Mouse (Mus musculus) urinary bladder, postnatal 4 days (tissue): ENCODE results near the gene Vil1.

Experiments
- DNase-seq, 2 experiments: peaks; one replicate each; pipeline ENCODE4 v3.0.0; 2021 to 2022; ENCODE audit warnings: low spot score in 2 of 2

Gene Vil1

GRCm38 (mm10) chr1:74408589-74409504 is at the start of gene Vil1:
Gene Vil1 (plus strand): TSS chr1:74409376.
- DNase-seq, result no peak

- no peak for DNase-seq
These were observed 49.1 kb upstream of the Vil1 start for GRCm38 (mm10) chr1:74359952-74360517.

- peak in 1 of 2 experiments; percentile 53 for DNase-seq
These were observed 47.4 kb upstream of the Vil1 start, which contains the start of gene Catip for GRCm38 (mm10) chr1:74361812-74362211. Gene Catip (plus strand): TSS chr1:74362108.

DNA sequence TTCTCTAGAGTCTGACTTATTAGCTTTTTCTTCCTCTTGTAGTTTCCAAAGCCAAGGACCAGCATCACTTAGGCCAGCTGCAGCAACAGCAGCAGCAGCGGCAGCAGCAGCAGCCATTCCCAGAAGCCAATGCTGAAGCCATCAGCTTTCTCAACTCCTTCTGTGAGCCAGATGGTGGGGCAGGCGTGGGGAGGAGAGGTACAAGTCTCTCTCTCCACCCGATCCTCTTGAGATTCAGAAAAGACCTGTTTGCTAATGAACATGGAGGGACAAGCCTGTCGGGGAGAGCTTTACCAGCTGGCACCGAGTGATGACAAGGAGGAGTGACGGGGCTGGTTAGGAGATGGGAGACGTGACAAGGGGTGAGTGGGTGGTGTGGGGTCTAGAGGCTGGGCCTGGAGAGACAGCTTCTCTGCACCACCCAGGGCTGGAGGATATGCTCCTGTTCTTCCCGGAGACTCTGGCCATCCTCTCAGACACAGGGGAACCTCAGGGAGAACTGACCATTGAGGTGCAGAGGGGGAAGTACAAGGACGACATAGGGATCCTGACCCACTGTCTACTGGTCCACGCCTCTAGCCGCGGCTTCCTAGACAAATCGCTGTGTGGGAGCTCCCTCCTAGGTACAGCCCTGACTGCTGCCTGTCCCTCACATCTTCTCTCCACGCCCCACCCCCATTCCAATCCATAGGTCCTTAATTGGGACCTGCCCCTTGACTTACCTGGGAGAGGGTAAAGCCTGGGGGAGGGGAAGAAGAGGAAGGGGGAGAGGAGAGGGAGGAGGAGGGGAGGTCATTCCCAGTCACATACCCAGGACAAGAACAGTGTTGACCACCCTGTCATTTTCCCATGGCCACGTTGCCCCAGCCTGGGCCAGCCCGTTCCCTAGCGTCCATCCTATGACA is 46.6 kb upstream of the Vil1 start:
- no peak for DNase-seq

DNA sequence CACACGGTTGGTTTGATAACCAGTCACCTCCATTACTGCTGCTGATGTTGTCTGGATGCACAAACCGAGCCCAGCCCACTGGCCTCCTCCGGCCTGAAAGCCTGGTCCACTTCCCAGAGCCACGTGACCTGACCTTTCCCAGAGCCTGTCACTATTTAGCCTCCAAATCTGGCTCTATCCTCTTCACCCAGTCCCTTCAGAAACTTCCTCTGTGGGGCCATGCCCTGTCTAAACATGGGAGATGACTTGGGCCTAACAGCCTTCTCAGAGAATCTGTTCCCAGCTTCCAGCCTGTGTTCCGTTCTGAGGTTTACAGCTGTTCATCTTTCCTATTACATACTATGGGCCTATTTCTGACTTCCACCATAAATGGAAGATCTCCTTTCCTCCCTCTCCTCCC is 45.7 kb upstream of the Vil1 start:
- DNase-seq, result no peak

DNA sequence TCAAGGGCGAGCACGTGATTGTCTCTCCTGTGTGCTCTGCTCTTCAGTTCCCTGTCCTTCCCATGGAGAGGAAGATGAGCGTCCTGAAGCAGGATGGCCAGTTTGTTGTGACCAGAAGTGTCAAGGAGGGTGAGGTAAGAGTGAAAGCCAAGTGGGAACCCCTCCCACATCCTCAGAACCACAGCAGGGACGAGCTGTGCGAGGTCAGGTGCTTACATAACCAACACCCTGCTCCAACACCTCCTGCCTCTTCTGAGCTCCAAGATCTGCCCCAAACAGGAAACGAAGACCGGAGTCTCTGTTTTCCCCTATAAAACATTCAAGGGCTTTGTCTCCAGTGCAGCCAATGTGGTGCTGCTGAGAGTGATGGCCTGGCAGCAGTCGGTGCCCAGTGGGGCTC is 44.9 kb upstream of the Vil1 start:
- no peak for DNase-seq

DNA sequence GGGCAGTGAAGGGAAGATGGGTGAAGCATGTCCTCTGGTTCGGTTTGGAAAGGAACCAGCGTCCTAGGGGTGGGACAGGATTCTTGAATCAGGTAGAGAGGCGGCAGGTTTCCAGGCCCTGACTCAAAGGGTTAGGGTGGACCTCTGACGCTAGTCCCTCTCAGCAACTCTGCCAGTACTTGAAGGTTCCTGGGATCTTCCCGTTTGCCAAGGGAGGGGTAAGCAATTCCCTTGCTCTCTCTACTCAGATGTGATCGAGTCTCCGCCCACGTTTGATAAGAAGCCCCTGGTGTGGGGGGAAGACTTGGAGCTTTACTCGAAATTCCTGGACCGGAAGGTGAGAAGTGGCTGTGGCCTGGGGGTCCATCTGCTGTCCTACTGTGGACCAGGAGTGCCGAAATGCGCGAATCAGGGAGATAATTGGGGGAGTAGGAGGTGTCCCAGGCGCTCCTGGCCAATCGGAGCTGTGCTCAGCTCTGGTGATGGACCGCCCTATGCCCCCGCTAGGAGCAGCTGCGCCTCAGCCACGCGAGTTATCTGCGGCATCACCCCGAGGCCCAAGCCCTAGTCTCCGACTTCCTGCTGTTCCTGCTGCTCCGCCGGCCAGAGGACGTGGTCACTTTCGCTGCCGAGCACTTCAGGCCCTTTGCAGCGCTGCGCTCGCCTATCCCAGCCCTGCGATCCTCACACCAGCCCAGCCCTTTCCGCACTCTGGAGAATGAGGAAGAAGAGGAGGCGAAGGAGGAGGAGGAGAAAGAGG is 41.1 kb upstream of the Vil1 start:
- DNase-seq, result peak; percentile 69 to 73

- no peak for DNase-seq
These were observed 39.1 kb upstream of the Vil1 start for GRCm38 (mm10) chr1:74370040-74370439.

GRCm38 (mm10) chr1:74373372-74373771 is 35.8 kb upstream of the Vil1 start:
- no peak for DNase-seq

DNA sequence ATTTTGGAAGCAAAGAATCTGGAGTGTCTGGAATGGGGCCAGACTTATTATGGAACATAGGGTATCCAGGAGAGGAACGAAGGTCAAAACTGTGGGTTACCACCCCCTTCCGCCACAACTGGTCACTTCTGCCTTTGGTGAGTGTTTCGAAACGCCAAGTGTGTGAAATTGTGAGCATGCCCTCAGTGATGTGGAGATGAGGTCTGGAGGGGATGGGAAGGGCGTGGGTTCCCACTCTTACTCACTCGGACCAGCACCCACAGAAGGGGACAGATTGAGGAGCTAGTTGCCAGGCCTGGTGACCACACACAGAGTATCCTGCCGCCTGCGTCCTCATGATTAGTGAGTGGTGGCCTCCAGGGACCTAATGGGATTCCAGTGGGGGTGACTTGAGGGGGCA is 34.2 kb upstream of the Vil1 start, which contains the start of gene Slc11a1:
Gene Slc11a1, plus strand, starts transcription at position 216 of the 400 bp plus-strand sequence.
- DNase-seq, result no peak

DNA sequence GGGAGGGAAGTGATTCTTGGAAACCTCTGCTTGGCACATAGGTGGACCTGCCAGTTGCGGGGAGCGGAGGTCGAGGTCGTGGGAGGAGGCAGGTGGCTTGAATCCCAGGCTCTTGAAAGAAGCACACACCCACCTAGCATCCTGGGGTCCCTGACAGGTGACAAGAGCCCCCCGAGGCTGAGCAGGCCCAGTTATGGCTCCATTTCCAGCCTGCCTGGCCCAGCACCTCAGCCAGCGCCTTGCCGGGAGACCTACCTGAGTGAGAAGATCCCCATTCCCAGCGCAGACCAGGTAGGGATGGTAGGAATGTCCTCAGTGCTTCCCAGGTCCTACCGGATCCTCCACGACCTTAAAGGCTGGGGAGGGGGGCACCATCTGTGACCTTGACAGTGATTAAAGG is 33.6 kb upstream of the Vil1 start:
- no peak for DNase-seq

DNA sequence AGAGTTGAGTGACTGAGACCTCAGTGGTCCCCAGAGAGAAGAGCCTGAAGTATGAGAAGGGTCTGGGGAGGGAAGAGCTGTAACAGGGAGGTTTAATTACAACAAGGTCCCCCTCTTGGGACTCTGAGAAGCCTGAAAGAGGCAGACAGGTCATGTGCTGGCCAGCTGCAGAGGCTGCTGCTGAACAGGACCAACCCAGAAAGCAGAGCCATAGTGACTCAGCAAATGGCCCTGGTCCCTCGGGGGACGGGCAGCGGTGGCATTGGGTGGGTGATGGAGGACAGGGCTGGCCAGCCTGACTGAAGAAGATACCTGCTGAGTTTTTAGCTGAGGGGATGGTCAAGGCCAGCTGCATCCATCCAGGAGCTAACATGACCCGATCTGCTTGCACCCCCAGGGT is 32.8 kb upstream of the Vil1 start:
- no peak for DNase-seq

GRCm38 (mm10) chr1:74379058-74379504 is 30.1 kb upstream of the Vil1 start:
- no peak for DNase-seq

GRCm38 (mm10) chr1:74380484-74380883 is 28.7 kb upstream of the Vil1 start:
- DNase-seq, result no peak

DNA sequence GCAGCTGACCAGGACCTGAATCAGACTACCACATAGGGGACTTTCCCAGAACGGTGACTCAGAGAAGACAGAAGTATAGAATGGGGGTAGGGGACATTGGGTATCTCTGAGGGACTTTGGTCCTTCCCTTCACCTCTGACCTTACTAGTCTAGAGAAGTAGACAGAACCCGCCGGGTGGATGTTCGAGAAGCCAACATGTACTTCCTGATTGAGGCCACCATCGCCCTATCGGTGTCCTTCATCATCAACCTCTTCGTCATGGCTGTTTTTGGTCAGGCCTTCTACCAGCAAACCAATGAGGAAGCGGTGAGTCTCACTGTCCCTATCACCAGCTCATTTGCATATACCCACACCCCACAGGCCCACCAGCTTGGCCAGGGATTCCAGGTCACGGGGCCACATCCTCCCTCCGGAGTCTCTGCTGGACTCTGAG is 27.6 kb upstream of the Vil1 start:
- no peak for DNase-seq

GRCm38 (mm10) chr1:74383385-74383784 is 25.8 kb upstream of the Vil1 start:
- no peak for DNase-seq

- DNase-seq, result no peak
These were observed 24.7 kb upstream of the Vil1 start for GRCm38 (mm10) chr1:74384525-74384924.

GRCm38 (mm10) chr1:74385064-74385463 is 24.1 kb upstream of the Vil1 start:
- DNase-seq, result no peak

DNA sequence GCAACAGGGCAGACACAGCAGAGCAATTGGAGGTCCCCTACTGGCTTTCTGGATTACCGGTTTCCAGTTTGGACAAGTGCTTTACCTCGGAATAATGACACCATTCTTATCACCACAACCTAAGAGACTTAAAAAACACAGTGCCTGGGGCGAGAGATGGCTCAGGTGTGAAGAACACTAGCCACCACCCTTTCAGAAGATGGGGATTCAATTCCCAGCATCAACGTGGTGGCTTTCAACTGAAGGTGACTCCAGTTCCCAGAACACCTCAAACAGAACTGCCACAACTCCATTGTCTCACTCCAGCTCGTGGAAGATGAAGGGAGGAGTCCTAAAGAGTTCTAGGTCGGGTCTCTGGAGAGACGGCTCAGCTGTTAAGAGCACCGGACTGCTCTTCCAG is 23.6 kb upstream of the Vil1 start:
- DNase-seq, result no peak

GRCm38 (mm10) chr1:74386363-74386713 is 22.8 kb upstream of the Vil1 start:
- no peak for DNase-seq

- DNase-seq, result peak; percentile 89 to 91
These were observed 22.3 kb upstream of the Vil1 start for GRCm38 (mm10) chr1:74386714-74387385.
